Mouse (Mus musculus) bone marrow, adult 2 months (tissue): ENCODE measurements at regions not wholly inside any gene's neighbourhood (a gene's known extent, or its start where the extent isn't known, plus 50 kb on each side); places are given as distances from the start of the nearest gene placed in this dataset.

ENCODE experiments used
- CTCF ChIP-seq: fragments of 200-500 bp; IDR thresholded peaks from 2 replicates; pipeline ENCODE4 v1.5.1; 2011; ENCODE audit warnings: low read length, control low read depth; ENCODE audit not compliant: control insufficient read depth, insufficient read depth
- POLR2A ChIP-seq: fragments of 200-500 bp; IDR thresholded peaks from 2 replicates; pipeline ENCODE4 v1.6.1; 2011; ENCODE audit warnings: low read depth, mild to moderate bottlenecking, control low read depth, low read length, borderline replicate concordance; ENCODE audit not compliant: control insufficient read depth

DNA sequence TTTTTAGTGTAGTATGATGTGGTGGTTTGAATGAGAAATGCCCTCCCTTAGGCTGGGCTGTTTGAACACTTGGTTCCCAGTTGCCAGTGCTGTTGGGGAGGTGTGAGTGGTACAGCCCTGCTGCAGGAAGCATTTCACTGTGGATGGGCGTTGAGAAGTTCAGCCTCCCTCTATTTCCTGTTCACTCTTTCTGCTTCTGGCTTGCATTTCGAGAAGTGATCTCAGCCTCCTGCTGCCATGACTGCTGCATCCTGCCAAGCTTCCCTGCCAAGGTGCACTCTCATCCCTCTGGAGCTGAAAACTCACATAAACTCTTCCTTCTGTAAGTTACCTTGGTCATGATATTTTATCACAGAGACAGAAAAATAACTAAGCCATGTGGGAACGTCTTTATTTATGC is 525.8 kb downstream of the Psat1 start:
- TF ChIP-seq CTCF (no peak), POLR2A (no peak)
